Mouse (Mus musculus) liver, embryonic 13.5 days (tissue): ENCODE measurements at regions not wholly inside any gene's neighbourhood (a gene's known extent, or its start where the extent isn't known, plus 50 kb on each side); places are given as distances from the start of the nearest gene placed in this dataset.

Experiments used
- ATAC-seq: fragments of 200-750 bp; cut with Nextera tagmentation; 2 replicates; pipeline ENCODE4 v1.8.0; 2017; ENCODE audit warnings: low read depth, mild to moderate bottlenecking, moderate number of reproducible peaks, moderate library complexity
- DNase-seq: peaks from one replicate; pipeline ENCODE4 v3.0.0; 2022
- H3K27ac ChIP-seq: fragments of 300-500 bp; sonication (generic); 2 replicates; pipeline ENCODE4 v1.5.1; 2015; ENCODE audit warnings: moderate library complexity, mild to moderate bottlenecking, inconsistent platforms
- H3K27me3 ChIP-seq: fragments of 300-500 bp; sonication (generic); 2 replicates; pipeline ENCODE4 v1.6.1; 2015; ENCODE audit warnings: mild to moderate bottlenecking, inconsistent platforms
- H3K36me3 ChIP-seq: fragments of 300-500 bp; sonication (generic); 2 replicates; pipeline ENCODE4 v1.6.1; 2015; ENCODE audit warnings: mild to moderate bottlenecking, inconsistent platforms
- H3K4me1 ChIP-seq: fragments of 300-500 bp; sonication (generic); replicated peaks from 2 replicates; pipeline ENCODE4 v1.6.1; 2015; ENCODE audit warnings: inconsistent platforms
- H3K4me2 ChIP-seq: fragments of 300-500 bp; sonication (generic); 2 replicates; pipeline ENCODE4 v1.6.1; 2015; ENCODE audit warnings: inconsistent platforms, mild to moderate bottlenecking, moderate library complexity
- H3K4me3 ChIP-seq: fragments of 300-500 bp; sonication (generic); replicated peaks from 2 replicates; pipeline ENCODE4 v1.5.1; 2015; ENCODE audit warnings: mild to moderate bottlenecking, inconsistent platforms
- H3K9ac ChIP-seq: fragments of 300-500 bp; sonication (generic); 2 replicates; pipeline ENCODE4 v1.6.1; 2015; ENCODE audit warnings: mild to moderate bottlenecking, inconsistent platforms
- H3K9me3 ChIP-seq: fragments of 300-500 bp; sonication (generic); replicated peaks from 2 replicates; pipeline ENCODE4 v1.6.1; 2016; ENCODE audit warnings: inconsistent platforms
- WGBS: fragments of 180-500 bp; shearing (Covaris S2); methylation state at CpG from one replicate; pipeline ENCODE4 v1.1.7; 2015; ENCODE audit not compliant: insufficient replicate concordance; 5-methylcytosine and 5-hydroxymethylcytosine counted together

- H3K9me3 ChIP-seq, result no peaks in the 10 kb centered on the region
- H3K4me1 ChIP-seq, result no peaks in the 10 kb centered on the region
- H3K9ac ChIP-seq, result no peak overlapping the region
- 41% methylated on average over 5 of the region's 5 CpGs for WGBS
- ATAC-seq (no peak), DNase-seq (no peak)
- no peaks in the 10 kb centered on the region for H3K27me3 ChIP-seq
- no peak overlapping the region for H3K4me2 ChIP-seq
- no peaks in the 10 kb centered on the region for H3K36me3 ChIP-seq
- no peak overlapping the region for H3K4me3 ChIP-seq
- H3K27ac ChIP-seq, result no peak overlapping the region
Observed at GRCm38 (mm10) chr9:31541615-31542191, 77.4 kb upstream of the Tmem45b start.

GRCm38 (mm10) chr9:31538458-31539210 lies 74.4 kb upstream of the Tmem45b start:
- H3K4me1 ChIP-seq, result no peaks in the 10 kb centered on the region
- H3K27ac ChIP-seq, result no peak overlapping the region; the same call in 1 of the 2 replicates
- H3K9me3 ChIP-seq, result no peaks in the 10 kb centered on the region
- no peak for DNase-seq
- H3K36me3 ChIP-seq, result no peaks in the 10 kb centered on the region
- H3K4me2 ChIP-seq, result no peak overlapping the region
- peak; percentile 64 for ATAC-seq
- H3K4me3 ChIP-seq, result no peak overlapping the region
- WGBS, result 63% methylated on average over 11 of the region's 11 CpGs
- no peak overlapping the region for H3K9ac ChIP-seq
- H3K27me3 ChIP-seq, result no peaks in the 10 kb centered on the region

GRCm38 (mm10) chr9:31529021-31529420 lies 64.8 kb upstream of the Tmem45b start:
- no peaks in the 10 kb centered on the region for H3K9me3 ChIP-seq
- H3K4me2 ChIP-seq, result no peak overlapping the region
- no peak overlapping the region for H3K9ac ChIP-seq
- ATAC-seq (no peak), DNase-seq (no peak)
- H3K27ac ChIP-seq, result no peak overlapping the region
- 42% methylated on average over 6 of the region's 6 CpGs for WGBS
- H3K27me3 ChIP-seq, result no peaks in the 10 kb centered on the region
- H3K4me3 ChIP-seq, result no peak overlapping the region
- no peaks in the 10 kb centered on the region for H3K36me3 ChIP-seq
- H3K4me1 ChIP-seq, result no peaks in the 10 kb centered on the region

GRCm38 (mm10) chr9:31527216-31527615 lies 63.0 kb upstream of the Tmem45b start:
- Histone ChIP-seq H3K4me2 (no peak overlapping the region), H3K27ac (no peak overlapping the region), H3K4me1 (no peaks in the 10 kb centered on the region), H3K4me3 (no peak overlapping the region), H3K9ac (no peak overlapping the region), H3K36me3 (no peaks in the 10 kb centered on the region), H3K27me3 (no peaks in the 10 kb centered on the region), H3K9me3 (no peaks in the 10 kb centered on the region)
- WGBS, result 55% methylated on average over 2 of the region's 2 CpGs
- no peak for DNase-seq
- ATAC-seq, result no peak
